Mouse (Mus musculus): Measurements from ENCODE around the gene Prrg2.

DNA sequence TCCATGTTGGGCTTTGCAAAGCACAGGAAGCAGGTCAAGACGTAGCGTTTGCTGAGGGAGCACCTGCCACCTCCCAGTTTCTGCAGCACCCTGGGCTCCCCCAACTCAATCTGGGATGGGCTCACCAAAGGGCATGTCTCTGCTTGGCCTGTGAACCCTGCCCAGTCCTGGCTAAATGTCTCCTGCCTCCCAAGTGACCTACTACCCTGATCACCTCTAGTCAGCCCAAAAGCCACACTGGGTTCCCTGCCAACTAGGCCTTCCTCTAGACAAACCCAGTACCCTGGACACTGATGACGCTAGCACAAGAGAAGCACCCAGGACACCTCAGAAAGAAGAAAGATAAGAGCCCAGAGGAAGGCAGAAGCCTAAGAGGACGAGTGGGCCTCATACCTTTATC is 49.7 kb downstream of the Prrg2 start:
- TF ChIP-seq CTCF (IDR thresholded peaks at IDR 0.05; ENCODE audit: low read depth) = no peak
- TF ChIP-seq EP300 (IDR thresholded peaks at IDR 0.05; ENCODE audit: low read depth) = no peak

All from liver, postnatal 0 days (tissue).